ENCODE assay signal across 29 mouse cellular contexts in genomic region chr11:78104501-78104900, GRCm38 (mm10).
"Had no signal": no experiment of that assay in that cellular context is flagged by ENCODE, and none has a peak within 500 bp of the region (broad histone marks: within the 10 kb centered on the region; RNA-seq: fewer than 3 reads in every experiment).

No protein-coding gene starts in this region.

- DNase-seq: left cerebral cortex, postnatal 4 days; lung, adult 18-20 months; lung, adult 2 months; lung, embryonic 14.5 days; lung, postnatal 10 days; lung, postnatal 14 days; lung, postnatal 36 days; lung, postnatal 4 days; midbrain, embryonic 14.5 days had no signal

- H3K27me3 ChIP-seq: limb, embryonic 12.5 days; limb, embryonic 13.5 days; limb, embryonic 15.5 days; lung, embryonic 15.5 days; megakaryocyte, embryonic 14.5 days; midbrain, embryonic 12.5 days; midbrain, embryonic 13.5 days; midbrain, embryonic 15.5 days; neural tube, embryonic 12.5 days; neural tube, embryonic 13.5 days had no signal

- H3K4me1 ChIP-seq: limb, embryonic 10.5 days; limb, embryonic 13.5 days; limb, embryonic 15.5 days; midbrain, embryonic 10.5 days; midbrain, embryonic 12.5 days; midbrain, embryonic 13.5 days; neural tube, embryonic 12.5 days had no signal

- H3K4me2 ChIP-seq: limb, embryonic 12.5 days; limb, embryonic 13.5 days; limb, embryonic 15.5 days; liver, embryonic 11.5 days; lung, embryonic 14.5 days; lung, embryonic 15.5 days; midbrain, embryonic 11.5 days; midbrain, embryonic 12.5 days; midbrain, embryonic 13.5 days; midbrain, embryonic 15.5 days; neural tube, embryonic 12.5 days; neural tube, embryonic 13.5 days had no signal

- H3K9ac ChIP-seq: limb, embryonic 12.5 days; limb, embryonic 13.5 days; limb, embryonic 15.5 days; liver, embryonic 14.5 days; lung, embryonic 14.5 days; lung, embryonic 15.5 days; midbrain, embryonic 12.5 days; midbrain, embryonic 13.5 days; midbrain, embryonic 15.5 days; neural tube, embryonic 12.5 days; neural tube, embryonic 13.5 days had no signal

- ATAC-seq: lung, postnatal 0 days; midbrain, embryonic 13.5 days; midbrain, embryonic 15.5 days; midbrain, embryonic 16.5 days had no signal

- H3K9me3 ChIP-seq: limb, embryonic 10.5 days; limb, embryonic 15.5 days; lung, embryonic 15.5 days; midbrain, embryonic 10.5 days; midbrain, embryonic 12.5 days; midbrain, embryonic 13.5 days; midbrain, embryonic 15.5 days; neural tube, embryonic 12.5 days had no signal

- H3K4me3 ChIP-seq: left cerebral cortex, adult 2 months; limb, embryonic 10.5 days; limb, embryonic 12.5 days; limb, embryonic 13.5 days; limb, embryonic 15.5 days; lung, embryonic 15.5 days; megakaryocyte, embryonic 14.5 days; midbrain, embryonic 10.5 days; midbrain, embryonic 12.5 days; midbrain, embryonic 13.5 days; midbrain, embryonic 15.5 days; myocyte; neural tube, embryonic 12.5 days; neural tube, embryonic 13.5 days had no signal

- H3K27ac ChIP-seq: left cerebral cortex, adult 2 months; limb, embryonic 10.5 days; limb, embryonic 12.5 days; limb, embryonic 13.5 days; limb, embryonic 15.5 days; lung, embryonic 15.5 days; macrophage; midbrain, embryonic 10.5 days; midbrain, embryonic 12.5 days; midbrain, embryonic 13.5 days; midbrain, embryonic 15.5 days; neural tube, embryonic 12.5 days; neural tube, embryonic 13.5 days had no signal

- H3K36me3 ChIP-seq: midbrain, embryonic 15.5 days had no signal
